Mouse (Mus musculus) neural tube, embryonic 13.5 days (tissue): ENCODE results near the gene Gm44511. TPM values are rescaled to one million over a fixed set of nuclear protein-coding genes. Genes with fewer than 3 reads are reported as not detected.
"Not testable (repeated sequence)": the region's sequence is repeated elsewhere in the genome, so short reads cannot be mapped to it uniquely, and the experiment has no call there.

ENCODE experiments used
- ATAC-seq: fragments of 200-750 bp; cut with Nextera tagmentation; 2 replicates; pipeline ENCODE4 v1.8.0; 2017; ENCODE audit warnings: low read depth, mild to moderate bottlenecking, moderate TSS enrichment, moderate library complexity
- H3K27ac ChIP-seq: fragments of 300-500 bp; sonication (generic); replicated peaks from 2 replicates; pipeline ENCODE4 v1.5.1; 2015; ENCODE audit warnings: moderate library complexity, mild to moderate bottlenecking, inconsistent platforms
- H3K27me3 ChIP-seq: fragments of 300-500 bp; sonication (generic); 2 replicates; pipeline ENCODE4 v1.6.1; 2015; ENCODE audit warnings: mild to moderate bottlenecking, inconsistent platforms
- H3K36me3 ChIP-seq: fragments of 300-500 bp; sonication (generic); 2 replicates; pipeline ENCODE4 v1.6.1; 2015; ENCODE audit warnings: mild to moderate bottlenecking, inconsistent platforms
- H3K4me1 ChIP-seq: fragments of 300-500 bp; sonication (generic); replicated peaks from 2 replicates; pipeline ENCODE4 v1.6.1; 2015; ENCODE audit warnings: inconsistent platforms
- H3K4me2 ChIP-seq: fragments of 300-500 bp; sonication (generic); 2 replicates; pipeline ENCODE4 v1.6.1; 2015; ENCODE audit warnings: inconsistent platforms, mild to moderate bottlenecking, moderate library complexity
- H3K4me3 ChIP-seq: fragments of 300-500 bp; sonication (generic); 2 replicates; pipeline ENCODE4 v1.5.1; 2015; ENCODE audit warnings: mild to moderate bottlenecking, inconsistent platforms
- H3K9ac ChIP-seq: fragments of 300-500 bp; sonication (generic); 2 replicates; pipeline ENCODE4 v1.6.1; 2015; ENCODE audit warnings: moderate library complexity, mild to moderate bottlenecking, inconsistent platforms
- H3K9me3 ChIP-seq: fragments of 300-500 bp; sonication (generic); 2 replicates; pipeline ENCODE4 v1.6.1; 2016; ENCODE audit warnings: inconsistent platforms
- WGBS: fragments of 180-500 bp; shearing (Covaris S2); methylation state at CpG from one replicate; pipeline ENCODE4 v1.1.7; 2015; 5-methylcytosine and 5-hydroxymethylcytosine counted together
- polyA plus RNA-seq: library from polyadenylated mRNA; unstranded; fragments of >200 nt; fragmentation: Nextera tagmentation; extraction: Ambion mirVana; gene quantifications from 2 replicates; pipeline ENCODE4 v1.2.1, GENCODE M21; 2015

Gene Gm44511
- polyA plus RNA-seq, 1 experiment from 2014 or later: not detected

DNA sequence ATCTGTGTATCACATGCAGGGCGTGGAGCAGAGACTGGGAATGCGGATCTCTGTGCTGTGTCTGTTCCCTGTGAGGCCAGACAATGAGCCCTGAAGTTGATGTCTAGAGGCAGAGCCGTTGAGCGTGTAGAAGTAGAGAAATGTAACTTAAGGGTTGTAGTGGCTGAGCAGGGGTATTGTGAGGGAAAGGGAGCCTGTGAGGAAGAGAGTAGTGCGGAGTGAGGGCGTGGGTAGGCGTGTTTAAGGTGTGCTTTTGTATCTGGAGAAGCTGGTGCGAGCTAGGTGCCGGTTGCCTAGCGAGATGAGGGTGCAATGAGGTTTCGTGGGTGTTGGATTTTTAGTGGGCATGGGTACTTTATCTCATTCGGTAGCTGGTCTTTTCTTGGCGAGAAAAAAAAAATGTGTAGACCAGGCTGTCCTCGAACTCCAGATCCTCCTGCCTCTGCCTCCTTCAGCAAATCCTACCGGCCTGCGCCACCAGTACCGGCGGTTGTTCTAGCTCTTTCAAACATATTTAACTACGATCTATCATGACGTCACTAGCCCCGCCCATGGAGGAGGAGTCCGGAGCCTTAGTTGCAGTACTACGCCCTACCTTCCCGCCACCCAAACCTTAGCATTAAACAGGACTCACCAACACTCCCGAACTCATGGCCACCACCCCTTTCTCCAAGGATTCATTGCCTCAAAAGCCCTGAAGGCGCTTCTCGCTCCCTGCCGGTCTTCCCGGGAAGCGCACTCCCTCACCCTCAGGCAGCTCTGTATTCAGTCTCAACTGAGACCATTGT lies 62.2 kb downstream of the Gm44511 start:
- H3K4me2 ChIP-seq: peak overlapping the region; percentile 66
- peak overlapping the region; percentile 73 for H3K9ac ChIP-seq
- no peaks in the 10 kb centered on the region for H3K36me3 ChIP-seq
- peaks cover 15% of the 10 kb centered on the region for H3K4me1 ChIP-seq
- no peaks in the 10 kb centered on the region for H3K9me3 ChIP-seq
- 2% methylated on average over 30 of the region's 30 CpGs for WGBS
- peak overlapping the region; percentile 52 for H3K4me3 ChIP-seq
- ATAC-seq: peak; percentile 85
- H3K27me3 ChIP-seq: no peaks in the 10 kb centered on the region
- H3K27ac ChIP-seq: peak overlapping the region; percentile 90

DNA sequence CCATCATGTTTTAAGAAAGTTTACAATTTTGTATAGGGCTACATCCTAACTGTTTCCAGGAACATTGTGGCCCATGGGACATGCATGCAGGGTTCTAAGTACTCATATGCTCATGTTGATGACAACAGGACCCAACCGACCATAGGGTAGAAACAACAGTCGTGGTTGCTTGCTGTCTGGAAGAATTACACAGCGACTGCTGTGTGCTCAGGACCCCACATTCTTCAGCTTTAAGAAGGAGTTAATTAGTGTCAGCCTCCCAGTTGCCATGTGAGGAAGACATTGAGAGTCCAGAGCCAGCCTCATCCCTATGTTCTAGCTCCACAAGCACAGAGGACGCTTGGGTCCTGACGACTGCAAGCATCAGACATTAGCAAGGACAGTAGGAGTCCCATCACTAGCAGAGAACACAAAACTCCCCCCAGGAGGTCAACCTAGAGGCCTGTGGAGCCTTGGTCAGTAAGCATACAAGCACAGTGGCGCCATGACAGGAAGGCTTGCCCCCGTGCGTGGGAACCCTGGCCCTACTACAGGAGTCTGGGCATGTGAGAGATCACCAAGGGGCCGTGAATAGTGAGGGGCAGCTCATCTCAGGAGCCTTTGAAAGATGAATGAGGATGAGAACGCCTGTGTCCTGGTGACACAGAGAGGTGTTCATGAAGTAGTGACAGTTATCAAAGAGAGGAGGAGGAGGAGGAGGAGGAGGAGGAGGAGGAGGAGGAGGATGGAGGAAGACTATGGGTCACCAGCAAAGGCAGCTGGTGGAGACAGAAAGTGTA lies 63.0 kb downstream of the Gm44511 start:
- peaks cover 15% of the 10 kb centered on the region for H3K4me1 ChIP-seq
- H3K9me3 ChIP-seq, ATAC-seq, H3K27me3 ChIP-seq, H3K36me3 ChIP-seq: not testable (repeated sequence)
- H3K4me3 ChIP-seq: peak overlapping the region; percentile 52
- H3K27ac ChIP-seq: peak overlapping the region; percentile 90
- H3K9ac ChIP-seq: peak overlapping the region; percentile 73
- peak overlapping the region; percentile 66 for H3K4me2 ChIP-seq
- 72% methylated on average over 10 of the region's 10 CpGs for WGBS

DNA sequence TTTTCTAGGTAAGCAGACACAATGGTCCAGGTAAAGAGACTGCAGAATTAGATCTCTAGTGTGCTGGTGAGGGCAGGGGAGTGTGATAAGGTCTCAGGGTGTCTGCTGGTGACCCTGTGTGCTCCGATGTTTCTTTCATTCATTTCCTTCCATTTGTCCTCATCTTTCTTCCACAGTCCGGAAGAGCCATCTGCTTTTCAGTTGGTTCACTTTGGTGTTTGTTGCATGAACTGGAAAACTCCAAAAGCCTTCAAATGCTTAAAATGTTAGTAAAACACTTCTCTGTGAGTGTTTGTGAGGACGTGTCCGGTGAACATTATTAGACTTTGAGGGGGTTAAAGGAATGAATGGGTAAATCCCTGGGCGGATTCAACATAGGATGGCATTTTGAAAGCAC lies 65.0 kb downstream of the Gm44511 start:
- Histone ChIP-seq H3K9me3 (no peaks in the 10 kb centered on the region), H3K36me3 (no peaks in the 10 kb centered on the region), H3K4me3 (peak overlapping the region; percentile 60), H3K9ac (peak overlapping the region; percentile 65), H3K27ac (peak overlapping the region; percentile 76), H3K4me1 (peaks cover 11% of the 10 kb centered on the region), H3K27me3 (no peaks in the 10 kb centered on the region), H3K4me2 (peak overlapping the region; percentile 52)
- WGBS: 43% methylated on average over 5 of the region's 5 CpGs
- ATAC-seq: no peak

DNA sequence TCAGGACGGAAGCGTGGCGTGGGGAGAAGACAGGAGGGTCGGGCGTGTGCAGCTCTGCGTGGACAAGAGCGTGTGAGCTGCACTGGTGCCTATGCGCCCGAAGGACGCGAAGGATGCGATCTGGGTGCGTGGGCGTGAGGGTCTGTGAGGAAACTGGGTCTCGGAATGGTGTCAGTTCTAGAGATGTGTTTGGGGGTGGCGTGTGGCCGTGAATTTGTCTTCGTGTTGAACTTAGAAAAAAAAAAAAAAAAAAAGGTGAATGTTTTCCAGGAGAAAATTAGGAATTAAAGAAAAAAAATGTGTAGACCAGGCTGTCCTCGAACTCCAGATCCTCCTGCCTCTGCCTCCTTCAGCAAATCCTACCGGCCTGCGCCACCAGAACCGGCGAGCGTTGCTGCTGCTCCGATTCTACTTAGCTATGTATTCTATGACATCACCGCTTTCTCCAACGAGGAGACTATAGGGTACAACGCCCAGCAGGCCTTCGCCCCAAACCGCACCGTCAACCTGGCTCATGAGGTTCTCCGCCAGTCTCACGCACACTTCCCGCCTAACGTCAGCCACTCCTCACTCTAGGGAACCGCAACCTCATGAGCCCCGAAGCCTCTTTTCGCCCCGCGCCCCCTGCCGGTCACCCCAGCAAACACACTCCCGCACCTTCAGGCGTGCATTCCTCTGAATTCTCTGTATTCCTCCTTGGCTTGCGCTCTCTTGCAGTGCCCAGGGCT lies 65.5 kb downstream of the Gm44511 start:
- peaks cover 11% of the 10 kb centered on the region for H3K4me1 ChIP-seq
- H3K9ac ChIP-seq: peak overlapping the region; percentile 80
- ATAC-seq: peak; percentile 77
- H3K4me2 ChIP-seq: peak overlapping the region; percentile 52
- not testable (repeated sequence) for H3K9me3 ChIP-seq, H3K36me3 ChIP-seq, H3K27me3 ChIP-seq
- WGBS: under 1% methylated on average over 44 of the region's 44 CpGs
- peak overlapping the region; percentile 60 for H3K4me3 ChIP-seq
- peak overlapping the region; percentile 91 for H3K27ac ChIP-seq

DNA sequence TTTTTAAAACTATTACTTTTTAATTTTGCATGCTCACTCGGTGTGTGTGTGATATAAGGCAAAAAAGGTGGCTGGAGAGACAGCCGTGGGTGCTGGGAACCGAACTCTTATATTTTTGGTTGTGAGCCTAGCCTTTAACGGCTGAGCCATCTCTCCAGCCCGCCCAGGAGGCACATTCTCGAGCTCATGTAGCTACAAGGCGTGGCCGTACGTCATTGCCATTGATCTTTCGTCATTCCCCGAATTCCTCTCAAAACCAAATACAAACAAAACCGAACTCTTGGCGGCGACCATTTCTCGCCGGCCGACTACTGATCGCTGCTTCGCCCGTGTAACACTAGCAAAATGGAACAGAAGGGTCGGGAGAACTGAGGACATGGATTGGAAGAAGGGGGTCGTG lies 66.1 kb downstream of the Gm44511 start:
- peak; percentile 60 for ATAC-seq
- H3K36me3 ChIP-seq, H3K9me3 ChIP-seq, H3K27me3 ChIP-seq: not testable (repeated sequence)
- Histone ChIP-seq H3K4me3 (peak overlapping the region; percentile 60), H3K9ac (peak overlapping the region; percentile 80), H3K27ac (peak overlapping the region; percentile 91), H3K4me1 (peaks cover 11% of the 10 kb centered on the region), H3K4me2 (peak overlapping the region; percentile 41)
- under 1% methylated on average over 22 of the region's 22 CpGs for WGBS

DNA sequence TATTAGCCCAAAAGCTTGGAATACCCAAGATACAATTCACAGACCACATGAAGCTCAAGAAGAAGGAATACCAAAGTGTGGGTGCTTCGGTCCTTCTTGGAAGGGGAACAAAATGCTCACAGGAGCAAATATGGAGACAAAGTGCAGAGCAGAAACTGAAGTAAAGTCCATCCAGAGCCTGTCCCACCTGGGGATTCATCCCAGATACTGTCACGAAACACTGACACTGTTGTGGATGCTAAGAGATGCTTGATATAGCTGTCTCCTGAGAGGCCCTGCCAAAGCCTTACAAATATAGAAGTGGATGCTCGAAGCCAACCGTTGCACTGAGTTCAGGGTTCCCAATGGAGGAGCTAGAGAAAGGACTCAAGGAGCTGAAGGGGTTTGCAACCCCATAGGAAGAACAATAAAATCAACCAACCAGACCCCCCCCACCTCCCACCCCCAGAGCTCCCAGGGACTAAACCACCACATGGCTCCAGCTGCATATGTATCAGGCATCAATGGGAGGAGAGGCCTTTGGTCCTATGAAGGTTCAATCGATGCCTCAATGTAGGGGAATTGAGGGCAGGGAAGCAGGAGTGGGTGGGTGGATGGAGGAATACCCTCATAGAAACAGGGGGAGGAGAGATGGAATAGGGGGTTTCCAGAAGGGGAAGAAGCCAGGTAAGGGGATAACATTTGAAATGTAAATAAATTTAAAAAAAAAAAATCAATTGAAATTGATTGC lies 66.7 kb downstream of the Gm44511 start:
- peak overlapping the region; percentile 49; the same call in 1 of the 2 replicates for H3K27ac ChIP-seq
- ATAC-seq: no peak
- peaks cover 11% of the 10 kb centered on the region for H3K4me1 ChIP-seq
- WGBS: 76% methylated on average over 5 of the region's 5 CpGs
- H3K4me2 ChIP-seq: peak overlapping the region; percentile 41
- H3K27me3 ChIP-seq: no peaks in the 10 kb centered on the region
- no peak overlapping the region for H3K9ac ChIP-seq
- H3K36me3 ChIP-seq: no peaks in the 10 kb centered on the region
- no peaks in the 10 kb centered on the region for H3K9me3 ChIP-seq
- H3K4me3 ChIP-seq: peak overlapping the region; percentile 60

DNA sequence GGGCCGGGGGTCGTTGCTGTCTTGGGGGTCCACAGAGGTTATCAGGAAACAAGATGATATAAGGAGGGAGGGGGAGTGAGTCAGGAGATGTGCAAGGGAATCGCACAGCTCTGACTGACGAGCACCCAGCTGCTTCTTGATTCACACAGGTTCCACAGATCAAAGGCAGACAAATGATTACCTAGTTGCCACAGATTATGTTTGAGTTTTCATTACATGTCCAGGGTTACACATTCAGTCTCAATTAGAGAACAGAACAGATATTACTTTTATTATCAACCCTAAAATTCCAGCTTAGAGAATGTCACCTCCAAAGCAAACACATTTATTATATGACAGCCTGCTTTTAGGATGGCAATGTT lies 70.7 kb downstream of the Gm44511 start:
- not testable (repeated sequence) for H3K36me3 ChIP-seq, H3K4me2 ChIP-seq, H3K4me1 ChIP-seq, H3K27ac ChIP-seq, H3K9me3 ChIP-seq, H3K27me3 ChIP-seq, ATAC-seq, H3K4me3 ChIP-seq, H3K9ac ChIP-seq
- WGBS: 69% methylated on average over 4 of the region's 4 CpGs

DNA sequence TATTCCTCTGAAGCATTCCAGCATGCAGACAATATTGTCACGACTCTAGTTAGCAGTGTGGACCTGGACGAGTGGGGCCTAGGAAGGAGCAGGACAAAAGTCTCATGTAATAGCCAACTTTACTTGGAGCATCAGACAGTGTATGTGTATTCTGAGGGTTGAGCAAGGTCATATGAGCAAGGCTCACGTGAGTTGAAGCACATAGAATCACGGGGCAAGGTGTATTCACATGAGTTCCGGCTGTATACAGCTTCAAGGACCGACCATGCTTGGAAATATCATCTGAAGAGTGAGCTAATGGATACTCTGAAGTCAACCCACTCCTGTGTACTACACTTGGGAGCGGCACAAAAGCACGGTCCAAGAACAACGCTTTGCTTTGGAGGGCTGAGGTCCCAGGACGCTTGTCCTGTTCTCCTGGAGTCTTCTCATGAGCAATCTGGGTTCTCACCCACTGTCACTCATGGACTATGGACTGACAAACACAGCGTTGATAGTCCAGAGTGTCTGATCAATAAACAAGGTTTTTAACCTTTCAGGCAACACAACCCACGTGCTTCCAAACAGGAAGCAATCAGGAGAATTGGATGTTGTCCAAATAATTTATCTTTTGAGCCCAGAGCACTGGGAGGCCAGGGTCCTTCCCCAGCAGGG lies 71.2 kb downstream of the Gm44511 start:
- not testable (repeated sequence) for H3K4me2 ChIP-seq, H3K4me3 ChIP-seq, H3K27me3 ChIP-seq, H3K4me1 ChIP-seq, H3K27ac ChIP-seq, H3K9me3 ChIP-seq, H3K36me3 ChIP-seq, H3K9ac ChIP-seq, ATAC-seq
- 82% methylated on average over 12 of the region's 12 CpGs for WGBS

DNA sequence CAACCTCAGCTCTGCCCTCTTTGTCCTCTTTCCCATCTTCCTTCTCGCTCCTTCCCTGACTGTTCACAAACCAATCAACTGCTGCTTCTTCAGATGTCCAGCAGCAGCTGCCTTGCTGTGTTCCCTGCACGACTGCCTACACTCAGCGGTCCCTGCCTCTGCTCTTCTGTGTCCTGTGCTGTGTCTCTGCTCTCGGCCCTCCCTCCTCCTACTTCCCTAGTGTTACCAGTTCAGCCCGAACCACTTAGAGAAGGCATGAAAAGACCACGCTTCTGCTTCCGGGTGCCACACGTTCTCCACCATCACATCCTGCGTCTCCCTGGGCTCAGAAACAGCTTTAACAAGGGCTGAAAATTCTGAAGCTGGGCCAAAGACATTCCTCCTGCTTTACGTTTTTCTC lies 71.8 kb downstream of the Gm44511 start:
- H3K9ac ChIP-seq: 0 out of 2 replicates have a peak overlapping the region, but pooled peaks have one; percentile 38
- H3K36me3 ChIP-seq, H3K27me3 ChIP-seq, H3K4me1 ChIP-seq, H3K9me3 ChIP-seq, H3K4me3 ChIP-seq: not testable (repeated sequence)
- peak overlapping the region; percentile 64; the same call in 1 of the 2 replicates for H3K27ac ChIP-seq
- peak overlapping the region; percentile 26; the same call in 1 of the 2 replicates for H3K4me2 ChIP-seq
- ATAC-seq: peak; percentile 76
- 49% methylated on average over 10 of the region's 10 CpGs for WGBS

DNA sequence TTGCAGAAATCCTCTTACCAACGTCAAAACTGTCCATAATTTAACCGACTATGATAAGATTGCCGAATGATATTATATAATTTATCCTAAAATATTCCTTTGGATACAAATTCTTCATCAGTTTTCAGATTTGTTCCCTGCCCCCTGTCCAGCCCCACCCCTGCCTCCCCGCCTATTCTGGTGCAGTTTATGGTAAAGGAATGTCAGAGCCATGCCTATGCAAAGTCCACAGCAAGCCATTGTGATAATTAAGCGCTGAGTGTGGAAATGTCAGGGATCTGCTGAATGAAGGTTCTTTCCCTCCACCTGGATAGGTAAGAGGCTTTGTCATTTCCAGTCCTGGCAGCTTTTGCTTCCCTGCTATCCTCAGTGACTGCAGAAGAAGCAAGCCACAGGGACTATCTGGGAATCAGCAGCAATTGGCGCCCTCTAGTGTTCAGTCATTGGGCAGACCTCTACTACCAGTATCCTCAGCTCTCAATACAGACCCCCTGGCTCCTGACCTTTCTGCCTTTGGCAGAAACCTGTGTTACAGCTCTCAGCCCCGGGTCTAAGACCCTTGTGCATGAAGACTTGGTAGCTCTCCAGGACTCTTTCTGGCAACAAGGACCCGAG lies 72.4 kb downstream of the Gm44511 start:
- peak; percentile 96 for ATAC-seq
- 34% methylated on average over 8 of the region's 8 CpGs for WGBS
- H3K27ac ChIP-seq, H3K36me3 ChIP-seq, H3K27me3 ChIP-seq, H3K9ac ChIP-seq, H3K9me3 ChIP-seq, H3K4me3 ChIP-seq, H3K4me1 ChIP-seq: not testable (repeated sequence)
- H3K4me2 ChIP-seq: peak overlapping the region; percentile 26; the same call in 1 of the 2 replicates

DNA sequence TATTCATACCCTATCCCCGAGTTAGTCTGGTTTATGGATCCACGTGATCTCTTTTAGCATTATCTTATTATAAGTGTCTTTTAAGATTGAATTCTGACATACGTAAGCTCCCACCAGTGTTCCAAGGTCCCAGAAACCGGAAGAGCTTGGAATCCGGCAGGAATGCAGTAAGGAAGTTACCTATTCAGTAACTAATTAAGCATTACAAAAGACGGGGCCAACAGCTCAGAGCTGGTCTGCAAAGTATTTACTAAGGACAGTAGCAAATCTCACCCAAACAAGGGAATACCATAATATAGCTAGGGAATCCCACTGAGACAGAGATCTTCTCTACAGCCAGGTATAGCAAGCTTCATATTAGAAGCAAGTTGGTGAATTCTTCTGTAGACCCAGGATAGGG lies 79.1 kb downstream of the Gm44511 start:
- H3K27me3 ChIP-seq, H3K4me1 ChIP-seq, ATAC-seq, H3K4me2 ChIP-seq, H3K4me3 ChIP-seq, H3K36me3 ChIP-seq, H3K9me3 ChIP-seq, H3K27ac ChIP-seq, H3K9ac ChIP-seq: not testable (repeated sequence)
- 83% methylated on average over 6 of the region's 6 CpGs for WGBS
